7 mouse cellular contexts compared by ENCODE assay signal in genomic region chr4:128734217-128734616, GRCm38 (mm10). TPM values are rescaled to one million over a fixed set of nuclear protein-coding genes. Genes with fewer than 3 reads are reported as not detected.
DNase-seq lines count a peak whose midpoint lies in the region; ATAC-seq and TF ChIP-seq lines count a peak whose summit lies in the region.

No protein-coding gene starts in this region.

- H3K36me3 ChIP-seq in hindbrain, embryonic 14.5 days (replicated peaks; ENCODE audit: control insufficient read depth, insufficient read depth): peaks cover 29% of the 10 kb centered on the region

- peak; percentile 80 for DNase-seq in MN1 (ENCODE audit: low spot score)
- peak; percentile 80 for DNase-seq in adrenal gland, postnatal 10 days
- peak; percentile 85 for DNase-seq in gastrocnemius, adult 2 months
- peak; percentile 63 for DNase-seq in hindbrain, embryonic 14.5 days (ENCODE audit: low spot score)
- DNase-seq in left cerebral cortex, adult 18-20 months (ENCODE audit: low spot score in 2 of 2): peak; percentile 35 to 39
- peak; percentile 59 to 76 for DNase-seq in urinary bladder, postnatal 36 days (ENCODE audit: low spot score in 2 of 2)

- H3K4me3 ChIP-seq in gastrocnemius, adult 2 months: peak overlapping the region; percentile 48
- no peak overlapping the region for H3K4me3 ChIP-seq in hindbrain, embryonic 14.5 days (replicated peaks; ENCODE audit: low read length)

- peaks cover 87% of the 10 kb centered on the region for H3K4me1 ChIP-seq in hindbrain, embryonic 14.5 days (replicated peaks; ENCODE audit: control insufficient read depth, insufficient read depth, low read length)

- H3K27ac ChIP-seq in gastrocnemius, adult 2 months: peak overlapping the region; percentile 70
- H3K27ac ChIP-seq in hindbrain, embryonic 14.5 days: peak overlapping the region; percentile 11

- no peaks in the 10 kb centered on the region for H3K27me3 ChIP-seq in hindbrain, embryonic 14.5 days (ENCODE audit: control insufficient read depth, insufficient read depth, low read length)

- ATAC-seq in hindbrain, embryonic 14.5 days (ENCODE audit: low FRiP score): peak; percentile 82
- ATAC-seq in megakaryocyte-erythroid progenitor cell, adult 5-6 weeks (replicated peaks; ENCODE audit: low FRiP score, low TSS enrichment, poor library complexity, severe bottlenecking): peak; percentile 66

- no peaks in the 10 kb centered on the region for H3K9me3 ChIP-seq in hindbrain, embryonic 14.5 days (ENCODE audit: control insufficient read depth, low read length)

- peak overlapping the region; percentile 21 for H3K9ac ChIP-seq in hindbrain, embryonic 14.5 days

- no peak for TF ChIP-seq CTCF in gastrocnemius, adult 2 months (IDR thresholded peaks at IDR 0.05)

- intact Hi-C loops in gastrocnemius, adult 2 months (cut with DNase I): no loop called here

- H3K4me2 ChIP-seq in hindbrain, embryonic 14.5 days (replicated peaks): peak overlapping the region; percentile 27; the same call in 1 of the 2 replicates

- WGBS in hindbrain, embryonic 14.5 days: 19% methylated on average over 5 of the region's 5 CpGs

RNA-seq across cellular contexts. Expression of gene A3galt2, which starts 20.9 kb away (rescaled TPM):
- total RNA-seq in adrenal gland, postnatal 10 days (2021): under 1 TPM; 0.12 TPM
- total RNA-seq in gastrocnemius, adult 2 months (2021): under 1 TPM; 0.10 to 0.14 TPM
- polyA plus RNA-seq in hindbrain, embryonic 14.5 days (2014; fragmentation: Nextera tagmentation; extraction: Ambion mirVana): 0.21 and 0.41 TPM in 2 replicates
- under 1 TPM; 0.28 to 0.37 TPM for total RNA-seq in left cerebral cortex, adult 18-20 months (2021)
- total RNA-seq in megakaryocyte-erythroid progenitor cell, adult 5-6 weeks (2014; fragmentation: Nextera tagmentation): 0.31 TPM in 1 of 2 replicates, not detected in the other
- total RNA-seq in megakaryocyte-erythroid progenitor cell, adult 5-6 weeks (2017): not detected in 2 replicates
